Mouse (Mus musculus): ENCODE measurements around the gene Vars2.

Gene Vars2

DNA sequence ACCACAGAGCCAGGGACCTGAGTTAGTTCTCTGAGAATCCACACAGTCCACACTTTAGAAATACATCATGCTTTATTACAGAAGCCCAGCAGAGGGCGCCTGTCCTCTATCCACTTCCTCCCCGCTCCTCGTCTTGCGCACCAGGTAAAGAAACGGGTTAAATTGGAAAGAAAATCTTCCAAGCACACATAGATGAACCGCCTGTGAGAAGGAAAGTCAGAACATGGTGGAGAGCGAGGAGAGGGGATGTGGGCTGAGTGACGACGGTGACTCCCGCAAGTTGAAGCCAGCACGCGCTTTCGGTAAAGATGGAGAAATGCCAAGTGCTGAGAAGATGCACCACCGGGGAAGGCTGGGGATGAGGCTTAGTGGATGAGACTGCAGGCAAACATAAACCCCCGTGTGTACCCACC lies 31.7 kb downstream of the Vars2 start:
- in situ Hi-C loops (cut with MboI; ENCODE audit: low sequenced_read_pairs), result no loop called here

- in situ Hi-C loops (cut with MboI; ENCODE audit: low sequenced_read_pairs), result no loop called here
Observed at GRCm38 (mm10) chr17:35635202-35635601, 32.2 kb downstream of the Vars2 start.

DNA sequence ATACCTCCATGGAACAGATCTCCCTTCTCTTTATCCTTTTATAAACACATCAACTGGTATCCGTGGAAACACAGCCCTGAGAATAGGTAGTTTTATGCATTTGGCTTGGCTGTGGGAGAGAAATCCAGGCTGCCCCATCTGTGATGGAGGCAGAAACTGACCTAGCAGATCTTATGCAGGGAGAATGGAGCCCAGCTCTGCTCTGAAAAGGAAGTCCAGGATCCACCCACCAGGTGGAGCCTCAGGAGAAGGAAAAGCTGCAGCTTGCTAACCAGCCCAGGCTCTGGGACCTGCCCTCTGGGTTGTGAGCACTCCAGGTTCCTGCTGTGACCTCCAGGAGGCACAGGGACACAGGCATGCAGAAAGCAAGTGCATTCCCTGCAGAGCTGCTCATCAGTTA lies 33.4 kb downstream of the Vars2 start:
- in situ Hi-C loops (cut with MboI; ENCODE audit: low sequenced_read_pairs), result no loop called here

GRCm38 (mm10) chr17:35626537-35626936 lies 40.9 kb downstream of the Vars2 start, which contains the start of gene Gm9573:
Gm9573 (minus strand) TSS chr17:35626637.
- in situ Hi-C loops (cut with MboI; ENCODE audit: low sequenced_read_pairs), result no loop called here

- in situ Hi-C loops (cut with MboI; ENCODE audit: low sequenced_read_pairs), result no loop called here
Observed at GRCm38 (mm10) chr17:35617127-35617526, 50.3 kb downstream of the Vars2 start.
